Mouse (Mus musculus) E14TG2a.4 (cell line): Measurements from ENCODE around the gene Pip4k2b.
A peak's percentile ranks its signal among the peaks of the same experiment; 100 is the strongest.

Experiments
- H3K27me3 ChIP-seq: 2 replicates; pipeline ENCODE4 v1.6.1; 2014; ENCODE audit warnings: low read length, control low read depth; ENCODE audit not compliant: insufficient read depth
- H3K36me3 ChIP-seq: 2 replicates; pipeline ENCODE4 v1.6.1; 2014; ENCODE audit warnings: low read length, control low read depth; ENCODE audit not compliant: insufficient read depth
- H3K4me1 ChIP-seq: replicated peaks from 2 replicates; pipeline ENCODE4 v1.6.1; 2014; ENCODE audit warnings: low read depth, low read length, control low read depth
- H3K4me3 ChIP-seq: replicated peaks from 2 replicates; pipeline ENCODE4 v1.5.1; 2014; ENCODE audit warnings: mild to moderate bottlenecking, low read length
- H3K9me3 ChIP-seq: 2 replicates; pipeline ENCODE4 v1.6.1; 2014; ENCODE audit warnings: low read length, control low read depth
- CTCF ChIP-seq: conservative IDR thresholded peaks from 2 replicates; pipeline ENCODE4 v1.5.1; 2014; ENCODE audit warnings: low read length
- NANOG ChIP-seq: IDR thresholded peaks from 2 replicates; pipeline ENCODE4 v1.6.1; 2014; ENCODE audit warnings: borderline replicate concordance, low read length, mixed read lengths
- POU5F1 ChIP-seq: IDR thresholded peaks from 2 replicates; pipeline ENCODE4 v1.6.1; 2014; ENCODE audit warnings: low read length, borderline replicate concordance

The Pip4k2b gene

DNA sequence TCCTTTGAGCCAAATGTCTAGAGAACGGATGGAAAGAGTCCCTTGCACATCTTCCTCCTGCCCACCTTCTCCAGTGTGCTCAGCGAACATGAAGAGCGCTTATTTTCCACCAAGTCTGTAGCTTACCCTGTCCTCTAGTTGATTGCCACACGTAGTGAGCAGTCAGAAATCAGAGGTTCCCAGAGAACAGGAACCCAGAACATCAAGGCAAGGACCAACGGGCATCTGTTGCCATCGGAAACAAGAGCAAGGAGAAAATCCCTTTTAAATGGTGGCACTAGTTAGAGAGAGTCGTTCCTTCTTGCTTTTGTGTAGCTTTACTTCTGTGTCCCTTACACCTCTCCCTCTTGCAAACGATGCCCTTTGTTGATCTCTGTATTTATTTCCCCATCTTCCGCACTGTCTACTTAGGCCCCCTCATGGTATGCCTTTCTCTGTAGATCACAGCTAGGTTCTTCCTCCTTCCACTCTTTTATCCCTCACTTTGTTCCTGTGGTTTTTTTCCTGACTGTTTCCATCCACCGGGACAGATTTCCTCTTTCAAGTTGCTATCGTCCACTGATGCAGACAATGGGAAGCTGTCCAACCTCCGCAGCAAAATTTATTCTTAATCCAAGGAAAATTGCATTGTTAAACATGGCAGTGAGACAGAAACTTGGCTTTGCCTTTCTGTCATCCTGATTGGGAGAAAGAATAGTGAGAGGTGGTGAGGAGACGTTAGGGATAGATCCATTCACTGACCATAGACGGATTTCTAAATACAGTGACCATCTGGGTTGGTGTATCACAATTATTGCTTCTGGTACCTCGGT, 42.7 kb downstream of the Pip4k2b start:
- H3K9me3 ChIP-seq = no peaks in the 10 kb centered on the region
- peaks cover 66% of the 10 kb centered on the region for H3K4me1 ChIP-seq
- peaks cover 40% of the 10 kb centered on the region for H3K36me3 ChIP-seq
- H3K27me3 ChIP-seq = peaks cover 14% of the 10 kb centered on the region
- no peak for TF ChIP-seq NANOG
- no peak for TF ChIP-seq POU5F1
- TF ChIP-seq CTCF = no peak
- H3K4me3 ChIP-seq = peak overlapping the region; percentile 97

GRCm38 (mm10) chr11:97700746-97701580, 43.5 kb downstream of the Pip4k2b start:
- H3K4me3 ChIP-seq = peak overlapping the region; percentile 97
- H3K4me1 ChIP-seq = peaks cover 67% of the 10 kb centered on the region
- H3K36me3 ChIP-seq = peaks cover 32% of the 10 kb centered on the region
- TF ChIP-seq CTCF (no peak), NANOG (no peak), POU5F1 (no peak)
- H3K27me3 ChIP-seq = peaks cover 14% of the 10 kb centered on the region
- H3K9me3 ChIP-seq = no peaks in the 10 kb centered on the region

DNA sequence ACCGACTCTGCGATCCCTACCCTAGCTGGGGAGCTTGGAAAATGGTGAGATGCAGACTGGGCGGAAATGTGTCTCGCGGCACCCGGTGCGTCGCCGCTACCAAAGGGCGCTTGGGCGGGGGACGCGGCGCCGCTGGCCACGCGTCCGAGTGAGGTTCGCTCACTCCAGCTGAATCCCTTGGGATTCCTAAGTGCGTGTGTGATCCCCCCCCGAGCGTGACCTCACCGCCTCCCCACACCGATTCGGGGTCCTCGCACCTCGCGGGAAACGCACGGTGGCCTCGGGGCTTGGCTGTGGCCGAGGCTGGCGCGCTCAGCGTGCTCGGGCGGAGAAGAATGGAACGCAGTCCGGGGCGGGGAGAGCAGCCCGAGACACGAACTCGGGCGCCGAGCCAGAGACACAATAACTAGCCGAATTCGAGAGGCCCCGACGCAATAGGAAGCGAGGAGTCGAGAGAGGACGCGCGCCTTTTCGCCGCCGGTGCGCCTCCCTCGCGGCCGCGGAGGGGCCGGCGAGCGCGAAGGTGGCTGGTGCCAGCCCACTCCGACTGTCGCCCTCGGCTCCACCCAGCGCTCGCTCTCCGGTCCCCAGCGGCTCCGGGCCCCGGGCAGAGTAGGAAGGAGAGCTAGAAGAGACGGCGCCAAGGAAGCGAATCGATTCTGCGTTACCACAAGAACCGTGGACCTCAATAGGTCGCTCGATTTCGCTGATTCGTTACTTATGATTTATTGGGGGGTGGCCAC, 44.3 kb downstream of the Pip4k2b start, which contains the start of gene Pcgf2:
Gene Pcgf2, minus strand, starts transcription at position 495 of the 743 bp plus-strand sequence.
- Histone ChIP-seq H3K27me3 (peaks cover 14% of the 10 kb centered on the region), H3K4me3 (peak within 1 kb of the TSS; percentile 97), H3K36me3 (peaks cover 31% of the 10 kb centered on the region), H3K9me3 (no peaks in the 10 kb centered on the region), H3K4me1 (peaks cover 70% of the 10 kb centered on the region)
- TF ChIP-seq POU5F1 = no peak
- no peak for TF ChIP-seq NANOG
- no peak for TF ChIP-seq CTCF

DNA sequence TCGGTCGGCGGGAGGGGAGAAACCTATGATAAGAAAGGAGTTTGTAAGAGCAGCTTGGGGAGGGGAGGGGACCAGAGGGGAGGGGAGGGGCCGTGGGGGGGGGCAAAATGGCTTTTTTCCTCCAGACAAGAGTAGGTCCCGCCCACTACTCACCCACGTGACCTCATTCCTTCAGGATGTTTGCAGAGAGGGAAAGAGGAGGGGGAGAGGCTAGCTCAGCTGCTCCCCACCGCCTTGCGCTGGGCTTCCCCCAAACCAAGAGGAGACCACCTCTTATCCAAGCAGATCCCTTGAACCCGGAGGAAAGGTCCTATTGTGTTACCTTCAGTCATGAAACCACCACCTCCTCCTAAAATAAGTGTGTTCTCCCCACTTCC, 44.9 kb downstream of the Pip4k2b start:
- Histone ChIP-seq H3K4me1 (peaks cover 70% of the 10 kb centered on the region), H3K4me3 (peak overlapping the region; percentile 97), H3K36me3 (peaks cover 31% of the 10 kb centered on the region), H3K9me3 (no peaks in the 10 kb centered on the region), H3K27me3 (peaks cover 14% of the 10 kb centered on the region)
- TF ChIP-seq NANOG (no peak), POU5F1 (no peak), CTCF (no peak)

DNA sequence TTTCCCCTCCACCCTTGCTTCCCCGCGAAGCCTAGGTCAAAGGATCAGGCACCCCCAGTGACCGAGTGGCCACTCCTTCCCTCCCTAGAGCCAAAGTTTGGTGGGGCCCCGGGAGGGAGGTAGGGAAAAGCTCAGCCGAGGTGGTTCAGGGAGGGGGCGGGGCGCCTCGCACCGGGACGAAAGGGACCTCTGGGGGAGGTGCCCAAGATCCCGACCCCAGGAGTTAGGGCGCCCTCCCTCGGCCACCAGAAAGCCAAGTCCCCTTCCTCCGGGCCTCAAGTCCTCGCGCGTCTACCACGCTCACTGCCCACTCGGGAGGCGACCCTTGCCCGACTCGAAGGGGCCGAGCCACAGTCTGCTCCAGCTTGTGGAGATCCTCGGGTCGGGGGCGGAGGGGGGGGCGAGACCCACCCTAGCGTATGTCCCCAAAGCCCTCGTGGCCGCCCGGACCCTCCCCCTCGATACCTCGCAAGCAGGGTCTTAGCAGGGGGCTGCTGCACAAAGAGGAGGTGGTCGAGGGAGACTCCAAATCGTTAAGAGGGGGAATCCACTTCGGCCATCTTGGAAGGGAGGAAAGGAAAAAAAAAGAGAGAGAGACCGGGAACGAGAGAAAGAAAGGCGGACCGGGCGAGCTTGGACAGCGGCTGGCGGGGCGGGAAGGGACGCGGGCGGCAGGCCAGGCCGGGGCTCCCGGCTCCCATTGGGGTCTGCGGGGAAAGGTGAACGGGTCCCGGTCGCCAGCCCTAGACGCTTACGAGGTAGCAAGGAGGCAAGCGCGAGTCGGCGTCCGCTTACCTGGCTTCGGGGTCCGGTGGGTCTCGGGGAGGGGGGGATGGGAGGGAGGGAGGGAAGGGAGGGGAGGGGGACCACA, 45.5 kb downstream of the Pip4k2b start:
- peak overlapping the region; percentile 94 for H3K4me3 ChIP-seq
- peaks cover 31% of the 10 kb centered on the region for H3K36me3 ChIP-seq
- H3K27me3 ChIP-seq = peaks cover 14% of the 10 kb centered on the region
- no peak for TF ChIP-seq NANOG
- no peak for TF ChIP-seq POU5F1
- peak; percentile 22 for TF ChIP-seq CTCF
- H3K4me1 ChIP-seq = peaks cover 70% of the 10 kb centered on the region
- no peaks in the 10 kb centered on the region for H3K9me3 ChIP-seq

DNA sequence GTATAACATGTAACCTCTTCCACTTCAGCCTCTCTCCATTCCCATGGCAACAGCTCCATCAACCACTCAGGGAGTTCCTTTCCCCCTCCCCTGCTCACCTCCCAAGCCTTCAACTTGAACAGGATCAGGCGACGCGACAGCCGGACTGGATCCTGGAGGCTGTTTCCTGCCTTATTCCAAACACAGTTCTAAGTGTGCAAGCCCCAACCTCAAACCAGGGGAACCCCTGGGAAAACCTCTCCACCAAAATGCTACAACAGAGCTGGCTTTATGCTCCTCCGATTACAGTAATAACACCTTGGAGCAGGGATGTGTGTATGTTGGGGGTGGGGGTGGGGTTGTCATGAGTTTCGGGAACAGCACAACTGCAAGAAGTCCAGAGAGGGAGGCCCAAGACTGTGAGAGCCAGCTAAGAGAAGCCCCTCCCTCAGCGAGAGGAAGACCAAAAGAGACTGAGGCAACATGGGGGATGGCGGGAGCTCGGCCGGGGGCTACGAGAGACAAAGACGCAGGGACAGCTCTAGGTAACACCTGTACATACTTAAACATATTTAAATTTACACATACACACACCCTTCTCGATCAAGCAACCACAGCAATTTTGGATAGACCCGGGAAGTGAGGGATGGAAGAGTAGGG, 46.5 kb downstream of the Pip4k2b start:
- Histone ChIP-seq H3K4me3 (peak overlapping the region; percentile 94), H3K36me3 (peaks cover 41% of the 10 kb centered on the region), H3K9me3 (no peaks in the 10 kb centered on the region), H3K27me3 (peaks cover 14% of the 10 kb centered on the region), H3K4me1 (peaks cover 78% of the 10 kb centered on the region)
- TF ChIP-seq CTCF = no peak
- no peak for TF ChIP-seq POU5F1
- no peak for TF ChIP-seq NANOG

- H3K4me3 ChIP-seq = peak overlapping the region; percentile 94
- H3K27me3 ChIP-seq = peaks cover 14% of the 10 kb centered on the region
- no peaks in the 10 kb centered on the region for H3K9me3 ChIP-seq
These were observed 47.2 kb downstream of the Pip4k2b start for GRCm38 (mm10) chr11:97697199-97697890.

More at GRCm38 (mm10) chr11:97697199-97697890, 47.2 kb downstream of the Pip4k2b start:
- peaks cover 48% of the 10 kb centered on the region for H3K36me3 ChIP-seq
- TF ChIP-seq NANOG (no peak), CTCF (no peak), POU5F1 (no peak)
- H3K4me1 ChIP-seq = peaks cover 80% of the 10 kb centered on the region
